In the genomic region with DNA sequence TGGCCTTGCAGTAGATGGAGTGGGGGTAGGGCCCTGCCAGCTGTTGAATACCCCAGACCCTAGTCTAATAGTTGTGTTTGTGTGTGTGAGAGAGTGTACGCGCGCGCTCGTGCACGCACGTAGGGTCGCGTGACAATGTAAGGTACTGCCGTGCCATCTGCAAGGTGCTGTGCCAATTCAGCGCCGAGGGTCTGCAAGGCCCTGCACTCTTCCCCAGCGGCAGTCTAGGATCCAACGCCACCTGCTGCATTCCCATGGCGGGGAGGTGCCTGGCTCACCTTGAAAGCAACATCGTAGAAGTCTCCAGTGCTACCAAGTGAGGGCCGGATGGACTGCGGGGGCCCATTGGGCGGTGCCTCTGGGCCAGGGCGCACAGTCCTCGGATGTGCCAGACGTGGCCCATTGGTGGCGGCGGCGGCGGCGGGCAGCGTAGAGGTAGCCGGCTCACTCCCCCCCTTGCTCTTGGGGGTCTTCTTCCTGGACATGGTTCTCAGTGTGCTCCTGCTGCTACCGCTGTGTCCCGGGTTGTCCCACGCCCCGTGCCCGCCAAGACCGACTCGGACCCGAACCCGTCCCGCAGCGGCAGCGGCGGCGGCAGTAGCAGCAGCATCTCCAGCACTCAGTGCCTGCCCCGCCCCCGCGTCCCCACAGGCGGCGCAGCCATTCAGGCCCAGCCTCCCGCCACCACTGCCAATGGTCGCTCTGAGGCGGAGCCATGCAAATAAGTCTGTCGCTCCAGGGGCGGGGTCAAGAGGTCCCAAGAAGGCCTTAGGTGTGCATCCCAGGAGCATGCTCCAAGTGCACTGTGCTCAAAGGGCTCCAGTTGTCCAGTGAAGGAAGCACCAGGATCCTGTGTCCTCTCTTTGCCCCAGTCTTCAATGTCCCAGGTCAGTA, we compare ENCODE assay signal across 8 mouse cellular contexts. TPM values are rescaled to one million over a fixed set of nuclear protein-coding genes. Genes with fewer than 3 reads are reported as not detected.
A peak's percentile ranks its signal among the peaks of the same experiment; 100 is the strongest.
DNase-seq lines count a peak whose midpoint lies in the region; ATAC-seq and TF ChIP-seq lines count a peak whose summit lies in the region.

No protein-coding gene starts in this region.

- peaks cover 9% of the 10 kb centered on the region; the same call in 1 of the 2 replicates for H3K4me1 ChIP-seq in brown adipose tissue, adult 24 weeks (ENCODE audit: control insufficient read depth, insufficient read depth, insufficient read length, low read length)
- H3K4me1 ChIP-seq in erythroblast, embryonic 14.5 days (ENCODE audit: control insufficient read depth): peaks cover 53% of the 10 kb centered on the region
- peaks cover 54% of the 10 kb centered on the region for H3K4me1 ChIP-seq in heart, embryonic 10.5 days
- H3K4me1 ChIP-seq in kidney, embryonic 14.5 days (ENCODE audit: control insufficient read depth, insufficient read depth, low read length): peaks cover 27% of the 10 kb centered on the region
- H3K4me1 ChIP-seq in liver, adult 2 months (ENCODE audit: control insufficient read depth, insufficient read depth, low read length): peaks cover 15% of the 10 kb centered on the region

- H3K27ac ChIP-seq in brown adipose tissue, adult 24 weeks (replicated peaks; ENCODE audit: low read depth, low read length): no peak overlapping the region
- H3K27ac ChIP-seq in heart, embryonic 10.5 days: peak overlapping the region; percentile 67
- H3K27ac ChIP-seq in kidney, embryonic 14.5 days (ENCODE audit: low read depth, low read length): no peak overlapping the region
- no peak overlapping the region for H3K27ac ChIP-seq in liver, adult 2 months (replicated peaks; ENCODE audit: insufficient read depth, low read depth, low read length)

- WGBS in heart, embryonic 10.5 days: 5% methylated on average over 53 of the region's 53 CpGs
- WGBS in kidney, embryonic 14.5 days: 6% methylated on average over 51 of the region's 53 CpGs
- 21% methylated on average over 53 of the region's 53 CpGs for WGBS in liver, adult 2 months

- peak; percentile 95 for DNase-seq in A20 (ENCODE audit: low read depth, low spot score)
- DNase-seq in heart, embryonic 10.5 days (ENCODE audit: low spot score): peak; percentile 96
- DNase-seq in liver, adult 2 months (ENCODE audit: extremely low read depth, low read depth, low spot score): peak; percentile 69
- DNase-seq in spleen, postnatal 36 days (ENCODE audit: low spot score in 2 of 2): peak; percentile 85 to 88

- no peaks in the 10 kb centered on the region for H3K79me2 ChIP-seq in liver, adult 2 months (ENCODE audit: control insufficient read depth, insufficient read depth, low read length)

- peak; percentile 62 for ATAC-seq in kidney, embryonic 14.5 days (ENCODE audit: low FRiP score, low TSS enrichment)
- ATAC-seq in monocyte, adult 5-6 weeks (replicated peaks; ENCODE audit: insufficient number of reproducible peaks, low FRiP score, low TSS enrichment, poor library complexity, severe bottlenecking): peak; percentile 74

- peak overlapping the region; percentile 47 for H3K4me2 ChIP-seq in kidney, embryonic 14.5 days (replicated peaks; ENCODE audit: low read depth, low read length)

- peak overlapping the region; percentile 57 for H3K9ac ChIP-seq in kidney, embryonic 14.5 days (ENCODE audit: low read depth, low read length)
- H3K9ac ChIP-seq in liver, adult 2 months (ENCODE audit: low read depth, low read length): peak overlapping the region; percentile 8; the same call in 1 of the 2 replicates

- TF ChIP-seq POLR2A in liver, adult 2 months (IDR thresholded peaks at IDR 0.05; ENCODE audit: extremely low read depth, insufficient read depth, low read length): no peak

- H3K27me3 ChIP-seq in erythroblast, embryonic 14.5 days (ENCODE audit: control insufficient read depth): peaks cover 10% of the 10 kb centered on the region; the same call in 1 of the 2 replicates
- H3K27me3 ChIP-seq in heart, embryonic 10.5 days (ENCODE audit: insufficient read depth, poor library complexity, severe bottlenecking): 0 out of 2 replicates have a peak, but pooled peaks cover 8% of the 10 kb centered on the region
- no peaks in the 10 kb centered on the region for H3K27me3 ChIP-seq in kidney, embryonic 14.5 days (ENCODE audit: control insufficient read depth, insufficient read depth, low read length)
- H3K27me3 ChIP-seq in liver, adult 2 months (ENCODE audit: control insufficient read depth, insufficient read depth, low read length): no peaks in the 10 kb centered on the region

- H3K4me3 ChIP-seq in brown adipose tissue, adult 24 weeks (ENCODE audit: insufficient read depth, low read depth, low read length): peak overlapping the region; percentile 40
- H3K4me3 ChIP-seq in erythroblast, embryonic 14.5 days (replicated peaks): peak overlapping the region; percentile 61
- H3K4me3 ChIP-seq in heart, embryonic 10.5 days: peak overlapping the region; percentile 62
- peak overlapping the region; percentile 29 for H3K4me3 ChIP-seq in kidney, embryonic 14.5 days (ENCODE audit: low read length)
- peak overlapping the region; percentile 15; the same call in 1 of the 2 replicates for H3K4me3 ChIP-seq in liver, adult 2 months (ENCODE audit: insufficient read depth, low read depth, low read length)

- TF ChIP-seq CTCF in liver, adult 2 months (IDR thresholded peaks at IDR 0.05; ENCODE audit: low read depth, low read length): no peak

- no peaks in the 10 kb centered on the region for H3K9me3 ChIP-seq in erythroblast, embryonic 14.5 days (ENCODE audit: control insufficient read depth, low read length)
- no peaks in the 10 kb centered on the region for H3K9me3 ChIP-seq in heart, embryonic 10.5 days
- no peaks in the 10 kb centered on the region for H3K9me3 ChIP-seq in kidney, embryonic 14.5 days (ENCODE audit: control insufficient read depth, low read length)

- H3K36me3 ChIP-seq in erythroblast, embryonic 14.5 days (ENCODE audit: control insufficient read depth): peaks cover 21% of the 10 kb centered on the region
- peaks cover 23% of the 10 kb centered on the region for H3K36me3 ChIP-seq in heart, embryonic 10.5 days
- peaks cover 21% of the 10 kb centered on the region for H3K36me3 ChIP-seq in kidney, embryonic 14.5 days (ENCODE audit: control insufficient read depth, insufficient read depth, low read length)
- H3K36me3 ChIP-seq in liver, adult 2 months (ENCODE audit: control insufficient read depth, insufficient read depth, low read length): no peaks in the 10 kb centered on the region

RNA-seq across cellular contexts. Expression of gene Rab26, which starts 0.7 kb away (rescaled TPM):
- polyA plus RNA-seq in brown adipose tissue, adult 24 weeks (2012; ENCODE audit: insufficient read depth, insufficient read length, missing spikeins): not detected in 2 replicates
- 0.09 TPM in 1 of 2 replicates, not detected in the other for polyA plus RNA-seq in erythroblast, embryonic 14.5 days (2012)
- polyA plus RNA-seq in heart, embryonic 10.5 days (2016; fragmentation: Nextera tagmentation; extraction: Ambion mirVana): 1.3 and 2.3 TPM in 2 replicates
- polyA plus RNA-seq in kidney, embryonic 14.5 days (2014; fragmentation: Nextera tagmentation; extraction: Ambion mirVana): 2.7 and 2.8 TPM in 2 replicates
- total RNA-seq in liver, adult 2 months (2014; rRNA removed): 0.13 and 0.37 TPM in 2 replicates
- polyA plus RNA-seq in liver, adult 2 months (2012; rRNA removed): 0.15 and 0.40 TPM in 2 replicates
- total RNA-seq in monocyte, adult 5-6 weeks (2017): 0.39 TPM in 1 of 3 replicates, not detected in the others

RNA-seq across cellular contexts. Expression of gene Traf7, which starts 5.6 kb away (rescaled TPM):
- polyA plus RNA-seq in brown adipose tissue, adult 24 weeks (2012; ENCODE audit: insufficient read depth, insufficient read length, missing spikeins): 32.1 and 42.0 TPM in 2 replicates
- polyA plus RNA-seq in erythroblast, embryonic 14.5 days (2012): 11.3 and 12.7 TPM in 2 replicates
- polyA plus RNA-seq in heart, embryonic 10.5 days (2016; fragmentation: Nextera tagmentation; extraction: Ambion mirVana): 93.5 and 95.9 TPM in 2 replicates
- polyA plus RNA-seq in kidney, embryonic 14.5 days (2014; fragmentation: Nextera tagmentation; extraction: Ambion mirVana): 69.0 and 88.5 TPM in 2 replicates
- 13.4 and 14.4 TPM in 2 replicates for total RNA-seq in liver, adult 2 months (2014; rRNA removed)
- 25.3 and 47.5 TPM in 2 replicates for polyA plus RNA-seq in liver, adult 2 months (2012; rRNA removed)
- 83.2 to 132 TPM (median 118 TPM) in 3 replicates for total RNA-seq in monocyte, adult 5-6 weeks (2017)

RNA-seq across cellular contexts. Expression of gene Pkd1, which starts 16.3 kb away (rescaled TPM):
- polyA plus RNA-seq in brown adipose tissue, adult 24 weeks (2012; ENCODE audit: insufficient read depth, insufficient read length, missing spikeins): 8.2 and 10.1 TPM in 2 replicates
- 0.14 and 0.21 TPM in 2 replicates for polyA plus RNA-seq in erythroblast, embryonic 14.5 days (2012)
- 12.3 and 13.9 TPM in 2 replicates for polyA plus RNA-seq in heart, embryonic 10.5 days (2016; fragmentation: Nextera tagmentation; extraction: Ambion mirVana)
- polyA plus RNA-seq in kidney, embryonic 14.5 days (2014; fragmentation: Nextera tagmentation; extraction: Ambion mirVana): 16.7 and 31.6 TPM in 2 replicates
- 9.9 and 11.4 TPM in 2 replicates for total RNA-seq in liver, adult 2 months (2014; rRNA removed)
- 14.7 and 17.4 TPM in 2 replicates for polyA plus RNA-seq in liver, adult 2 months (2012; rRNA removed)
- 9.1 to 15.7 TPM (median 11.9 TPM) in 3 replicates for total RNA-seq in monocyte, adult 5-6 weeks (2017)

RNA-seq across cellular contexts. Expression of gene Caskin1, which starts 44.9 kb away (rescaled TPM):
- polyA plus RNA-seq in brown adipose tissue, adult 24 weeks (2012; ENCODE audit: insufficient read depth, insufficient read length, missing spikeins): not detected in 2 replicates
- not detected in 2 replicates for polyA plus RNA-seq in erythroblast, embryonic 14.5 days (2012)
- polyA plus RNA-seq in heart, embryonic 10.5 days (2016; fragmentation: Nextera tagmentation; extraction: Ambion mirVana): 0.71 and 1.4 TPM in 2 replicates
- polyA plus RNA-seq in kidney, embryonic 14.5 days (2014; fragmentation: Nextera tagmentation; extraction: Ambion mirVana): 1.6 and 1.8 TPM in 2 replicates
- under 0.01 and 0.18 TPM in 2 replicates for total RNA-seq in liver, adult 2 months (2014; rRNA removed)
- 0.18 and 0.26 TPM in 2 replicates for polyA plus RNA-seq in liver, adult 2 months (2012; rRNA removed)
- total RNA-seq in monocyte, adult 5-6 weeks (2017): not detected in 3 replicates

RNA-seq across cellular contexts. Expression of gene Mlst8, which starts 54.5 kb away (rescaled TPM):
- polyA plus RNA-seq in brown adipose tissue, adult 24 weeks (2012; ENCODE audit: insufficient read depth, insufficient read length, missing spikeins): 6.6 and 9.8 TPM in 2 replicates
- 1.4 and 1.7 TPM in 2 replicates for polyA plus RNA-seq in erythroblast, embryonic 14.5 days (2012)
- 22.3 and 22.7 TPM in 2 replicates for polyA plus RNA-seq in heart, embryonic 10.5 days (2016; fragmentation: Nextera tagmentation; extraction: Ambion mirVana)
- polyA plus RNA-seq in kidney, embryonic 14.5 days (2014; fragmentation: Nextera tagmentation; extraction: Ambion mirVana): 36.4 and 36.9 TPM in 2 replicates
- total RNA-seq in liver, adult 2 months (2014; rRNA removed): 3.5 and 3.9 TPM in 2 replicates
- polyA plus RNA-seq in liver, adult 2 months (2012; rRNA removed): 12.9 and 16.7 TPM in 2 replicates
- 8.4 to 19.3 TPM (median 11.2 TPM) in 3 replicates for total RNA-seq in monocyte, adult 5-6 weeks (2017)
